Mouse (Mus musculus) ovary, postnatal 14 days (tissue): Measurements from ENCODE around the gene Simc1.

Experiments
- DNase-seq: peaks from one replicate; pipeline ENCODE4 v3.0.0; 2022; ENCODE audit warnings: low spot score

The Simc1 gene

GRCm38 (mm10) chr13:54548036-54548435, 44.5 kb downstream of the Simc1 start:
- no peak for DNase-seq

GRCm38 (mm10) chr13:54556176-54556575, 52.6 kb downstream of the Simc1 start:
- DNase-seq: no peak

- DNase-seq: no peak
Measured at GRCm38 (mm10) chr13:54556796-54557195, 53.2 kb downstream of the Simc1 start.

- no peak for DNase-seq
Measured at GRCm38 (mm10) chr13:54557652-54558051, 54.1 kb downstream of the Simc1 start.

- DNase-seq: no peak
Measured at GRCm38 (mm10) chr13:54559656-54560055, 56.1 kb downstream of the Simc1 start.

GRCm38 (mm10) chr13:54560608-54561007, 57.0 kb downstream of the Simc1 start:
- DNase-seq: no peak

GRCm38 (mm10) chr13:54562562-54562961, 59.0 kb downstream of the Simc1 start:
- DNase-seq: no peak

GRCm38 (mm10) chr13:54564232-54565200, 60.9 kb downstream of the Simc1 start:
- DNase-seq: no peak

GRCm38 (mm10) chr13:54565201-54565581, 61.6 kb downstream of the Simc1 start, which contains the start of gene 4833439L19Rik:
4833439L19Rik (minus strand) TSS chr13:54565435.
- peak; percentile 88 for DNase-seq

- peak; percentile 36 for DNase-seq
Measured at GRCm38 (mm10) chr13:54565594-54566345, 62.2 kb downstream of the Simc1 start.

GRCm38 (mm10) chr13:54568380-54568779, 64.8 kb downstream of the Simc1 start:
- DNase-seq: no peak

- no peak for DNase-seq
Measured at GRCm38 (mm10) chr13:54569282-54569681, 65.7 kb downstream of the Simc1 start.

- DNase-seq: no peak
Measured at GRCm38 (mm10) chr13:54570736-54571135, 67.2 kb downstream of the Simc1 start.

GRCm38 (mm10) chr13:54571637-54572036, 68.1 kb downstream of the Simc1 start:
- no peak for DNase-seq

- no peak for DNase-seq
Measured at GRCm38 (mm10) chr13:54572621-54573020, 69.0 kb downstream of the Simc1 start.

- peak; percentile 64 for DNase-seq
Measured at GRCm38 (mm10) chr13:54574854-54575481, 71.4 kb downstream of the Simc1 start, which contains the start of gene Arl10. Arl10 (plus strand) TSS chr13:54575015.

- DNase-seq: no peak
Measured at GRCm38 (mm10) chr13:54575489-54575888, 71.9 kb downstream of the Simc1 start.

- DNase-seq: no peak
Measured at GRCm38 (mm10) chr13:54577652-54578507, 74.3 kb downstream of the Simc1 start.

GRCm38 (mm10) chr13:54581385-54581784, 77.8 kb downstream of the Simc1 start:
- DNase-seq: no peak

GRCm38 (mm10) chr13:54582126-54582525, 78.5 kb downstream of the Simc1 start:
- DNase-seq: no peak

- DNase-seq: no peak
Measured at GRCm38 (mm10) chr13:54582860-54583259, 79.3 kb downstream of the Simc1 start.
